Mouse (Mus musculus) G1E (cell line): ENCODE data around the gene Palm3. TPM values are rescaled to one million over a fixed set of nuclear protein-coding genes. Genes with fewer than 3 reads are reported as not detected.

Experiments used
- ATAC-seq: 2 replicates; pipeline ENCODE4 v1.8.0; 2016; ENCODE audit warnings: mild to moderate bottlenecking; ENCODE audit not compliant: insufficient number of reproducible peaks, poor library complexity, low FRiP score, severe bottlenecking; ENCODE audit errors: extremely low read depth
- DNase-seq: peaks from one replicate; pipeline ENCODE4 v3.0.0; 2012; ENCODE audit warnings: low spot score
- H3K27me3 ChIP-seq: 2 replicates; pipeline ENCODE4 v1.6.1; 2012; ENCODE audit warnings: mild to moderate bottlenecking, low read length, inconsistent platforms; ENCODE audit not compliant: insufficient read depth
- H3K36me3 ChIP-seq: replicated peaks from 2 replicates; pipeline ENCODE3; 2012; ENCODE audit warnings: mild to moderate bottlenecking, inconsistent platforms
- H3K4me1 ChIP-seq: 2 replicates; pipeline ENCODE4 v1.6.1; 2012; ENCODE audit warnings: low read depth, low read length, inconsistent platforms, mixed read lengths; ENCODE audit not compliant: insufficient read depth
- H3K4me3 ChIP-seq: 2 replicates; pipeline ENCODE4 v1.5.1; 2012; ENCODE audit warnings: low read depth, mild to moderate bottlenecking, inconsistent platforms, low read length, moderate library complexity, mixed read lengths
- H3K9me3 ChIP-seq: replicated peaks from 2 replicates; pipeline ENCODE4 v1.6.1; 2012; ENCODE audit warnings: inconsistent platforms
- CTCF ChIP-seq: IDR thresholded peaks from 2 replicates; pipeline ENCODE4 v1.5.1; 2012; ENCODE audit warnings: low read depth, low read length, inconsistent platforms, mixed read lengths
- GATA1 ChIP-seq: IDR thresholded peaks from 2 replicates; pipeline ENCODE4 v1.6.1; 2012; ENCODE audit warnings: borderline replicate concordance, low read length, inconsistent platforms, mixed read lengths
- GATA2 ChIP-seq: IDR thresholded peaks from 2 replicates; pipeline ENCODE4 v1.6.1; 2012; ENCODE audit warnings: low read depth, low read length, inconsistent platforms, borderline replicate concordance
- POLR2AphosphoS5 ChIP-seq: IDR thresholded peaks from 2 replicates; pipeline ENCODE4 v1.6.1; 2012; ENCODE audit warnings: low read depth, low read length, inconsistent platforms; ENCODE audit not compliant: insufficient replicate concordance
- TAL1 ChIP-seq: conservative IDR thresholded peaks from 2 replicates; pipeline ENCODE4 v1.6.1; 2012; ENCODE audit warnings: low read depth, low read length, inconsistent platforms, mixed read lengths
- polyA plus RNA-seq: library from polyadenylated mRNA; stranded (reverse); fragments of >175 nt; gene quantifications from 2 replicates; pipeline ENCODE4 v1.2.3, GENCODE M21; 2012
- total RNA-seq, 2 experiments: library from RNA; stranded (forward) in 1 of 2; stranded (reverse) in 1 of 2; fragments of 200-1000 nt in 1 of 2; fragments of >200 nt in 1 of 2; fragmentation: Nextera tagmentation in 1 of 2; gene quantifications; 2 replicates each; pipeline ENCODE4 v1.2.3; 2014 to 2017

Gene Palm3
- total and polyA plus RNA-seq, 3 experiments, result 0.15 TPM; not detected in 2

DNA sequence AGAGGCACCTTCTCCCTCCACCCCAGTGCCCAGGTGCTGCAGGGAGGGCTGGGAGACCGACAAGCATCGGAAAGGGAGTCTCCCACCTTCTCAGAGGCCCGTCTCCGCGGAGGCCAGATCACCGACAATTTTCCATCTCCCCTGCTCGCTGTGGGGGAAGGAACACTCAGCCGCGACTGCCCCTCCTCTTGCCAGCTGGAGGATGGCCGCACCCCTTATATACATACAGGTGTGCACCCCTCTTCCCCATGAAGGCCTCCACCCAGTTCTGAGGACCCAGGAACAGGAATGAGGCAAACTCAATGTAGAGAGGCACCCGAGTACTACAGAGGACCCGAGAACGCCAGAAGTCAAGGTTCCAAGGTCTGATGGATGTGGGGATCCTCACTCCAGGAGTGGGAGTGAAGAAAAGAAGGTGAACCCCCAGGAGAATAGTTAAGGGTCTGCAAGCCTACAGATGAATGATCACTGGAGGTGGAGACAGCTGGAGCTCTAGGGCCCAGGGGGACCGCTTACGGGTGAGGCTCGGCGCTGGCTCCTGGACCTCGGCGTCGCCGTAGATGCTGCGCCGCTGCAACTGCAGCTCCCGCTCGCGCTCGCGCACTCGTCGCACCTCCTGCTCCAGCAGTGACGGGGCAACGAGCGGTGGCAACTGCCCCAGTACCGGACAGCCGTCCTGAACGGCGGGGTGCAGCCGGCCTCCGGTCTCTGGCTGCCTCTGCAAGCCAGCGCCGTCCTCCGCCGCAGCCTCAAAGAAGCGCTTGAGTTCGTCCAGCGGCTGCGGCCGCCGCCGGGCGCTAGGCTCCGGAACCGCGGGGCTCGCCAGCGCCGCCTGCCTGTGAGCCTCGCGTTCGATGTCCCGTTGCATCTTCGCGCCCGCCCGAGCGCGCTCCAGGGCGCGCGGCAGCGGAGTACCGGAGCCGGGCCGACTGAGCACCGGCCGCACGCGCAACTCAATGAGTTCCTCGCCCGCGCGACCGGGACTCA lies 10.4 kb upstream of the Palm3 start:
- ATAC-seq, result no peak
- H3K4me1 ChIP-seq, result no peaks in the 10 kb centered on the region
- H3K4me3 ChIP-seq, result no peak overlapping the region; the same call in 1 of the 2 replicates
- H3K36me3 ChIP-seq, result peaks cover 2% of the 10 kb centered on the region
- H3K27me3 ChIP-seq, result peaks cover 27% of the 10 kb centered on the region
- no peak for DNase-seq
- peaks cover 27% of the 10 kb centered on the region for H3K9me3 ChIP-seq
- TF ChIP-seq GATA1 (no peak), CTCF (no peak), GATA2 (no peak), TAL1 (no peak)

DNA sequence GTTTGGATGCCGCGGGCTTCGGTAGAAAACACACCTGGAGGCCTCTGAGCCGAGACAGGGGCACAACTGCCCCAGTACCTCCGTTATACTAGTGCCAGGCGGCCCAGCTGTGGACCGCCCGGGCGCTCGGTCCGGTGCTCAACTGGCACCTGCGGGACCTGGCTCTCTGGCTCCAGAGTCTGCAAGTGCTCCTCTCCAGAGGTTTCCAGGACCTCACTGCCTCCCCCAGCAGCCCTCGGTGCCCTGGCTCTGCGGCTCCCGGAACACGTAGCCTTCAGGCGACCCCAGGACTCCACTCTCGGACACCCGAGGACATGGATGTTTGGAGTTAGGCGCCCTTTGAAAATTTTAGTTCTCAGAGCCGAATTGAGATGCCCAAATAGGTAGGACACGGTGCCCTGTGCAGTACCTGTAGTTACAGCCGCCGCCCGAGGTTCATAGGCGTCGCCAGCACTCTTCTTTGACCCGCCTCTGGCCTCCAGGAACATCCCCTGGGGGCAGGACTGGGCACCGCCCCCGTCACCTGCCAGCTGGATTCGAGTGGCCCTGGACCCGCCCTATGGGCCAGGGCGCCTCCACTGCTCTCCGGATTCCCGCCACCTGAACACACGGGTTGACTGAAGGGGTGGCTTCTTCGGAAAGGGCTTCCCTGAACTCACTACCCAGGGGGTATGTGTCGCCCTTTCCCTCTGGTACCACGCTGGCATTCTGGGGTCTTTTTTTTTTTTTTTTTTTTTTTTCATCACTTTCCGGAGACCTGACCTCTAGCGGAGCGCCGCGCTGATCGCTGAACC lies 9.4 kb upstream of the Palm3 start, which contains the start of gene 2210011C24Rik:
TSS of gene 2210011C24Rik (minus strand) at position 467 of the 794 bp plus-strand sequence.
- no peak for TF ChIP-seq CTCF
- no peak for TF ChIP-seq GATA1
- TF ChIP-seq POLR2AphosphoS5, result no peak
- H3K36me3 ChIP-seq, result no peaks in the 10 kb centered on the region
- peaks cover 27% of the 10 kb centered on the region for H3K9me3 ChIP-seq
- ATAC-seq (no peak), DNase-seq (no peak)
- peaks cover 27% of the 10 kb centered on the region for H3K27me3 ChIP-seq
- no peaks in the 10 kb centered on the region for H3K4me1 ChIP-seq
- H3K4me3 ChIP-seq, result no peak within 1 kb of the TSS; the same call in 1 of the 2 replicates

DNA sequence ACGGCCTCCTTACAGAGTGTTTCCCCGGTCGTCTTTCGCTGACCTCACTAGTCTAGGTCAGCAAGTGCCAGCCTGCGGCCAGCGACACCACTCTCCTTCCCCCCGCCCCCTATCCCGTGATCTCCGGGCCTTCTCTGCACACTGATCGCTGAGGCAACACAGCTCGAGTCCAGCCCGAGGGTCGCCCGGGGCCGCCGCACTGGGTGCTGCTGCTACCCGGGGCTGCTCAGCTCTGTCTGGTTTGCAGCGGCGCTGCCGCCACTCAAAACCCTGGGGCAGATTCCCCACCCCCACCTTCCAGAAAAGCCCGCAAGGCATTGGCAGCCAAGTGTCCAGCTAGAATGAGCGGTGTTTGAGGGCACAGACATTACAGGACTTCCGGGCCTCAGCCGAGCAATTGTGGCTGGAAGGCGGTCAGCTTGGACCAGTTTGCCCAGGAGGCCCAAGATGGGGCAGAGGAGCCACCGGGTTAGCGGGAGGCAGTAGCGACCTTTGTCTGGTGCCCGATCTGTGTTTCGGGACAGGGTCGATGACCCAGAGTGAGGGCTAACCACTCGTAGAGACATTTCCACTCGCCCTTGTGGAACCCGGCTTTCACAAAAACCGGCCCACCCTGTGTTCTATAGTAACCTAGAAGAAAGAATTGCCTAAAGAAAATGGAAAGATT lies 8.6 kb upstream of the Palm3 start:
- no peak for TF ChIP-seq TAL1
- TF ChIP-seq GATA2, result no peak
- TF ChIP-seq GATA1, result no peak
- no peak for TF ChIP-seq POLR2AphosphoS5
- TF ChIP-seq CTCF, result no peak
- H3K9me3 ChIP-seq, result peaks cover 27% of the 10 kb centered on the region
- no peak for ATAC-seq
- DNase-seq, result no peak
- peaks cover 30% of the 10 kb centered on the region for H3K27me3 ChIP-seq
- H3K4me1 ChIP-seq, result no peaks in the 10 kb centered on the region
- no peaks in the 10 kb centered on the region for H3K36me3 ChIP-seq
- H3K4me3 ChIP-seq, result no peak overlapping the region

DNA sequence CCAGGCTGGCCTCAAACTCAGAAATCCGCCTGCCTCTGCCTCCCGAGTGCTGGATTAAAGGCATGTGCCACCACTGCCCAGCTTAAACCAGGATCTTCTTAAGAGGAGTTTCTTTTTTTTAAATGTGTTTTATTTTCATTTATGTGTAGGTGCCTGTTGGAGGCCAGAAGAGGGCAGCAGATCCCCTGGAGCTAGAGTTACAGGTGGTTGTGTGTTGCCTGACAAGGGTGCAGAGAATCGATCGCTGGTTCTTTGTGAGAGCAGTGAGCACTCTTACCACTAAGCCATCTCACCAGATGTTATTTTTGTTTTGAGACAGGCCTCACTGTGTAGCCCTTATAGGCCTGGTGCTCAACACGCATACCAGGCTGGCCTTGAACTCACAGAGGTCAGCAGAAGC lies 5.4 kb upstream of the Palm3 start:
- no peak for TF ChIP-seq CTCF
- no peak for TF ChIP-seq GATA2
- TF ChIP-seq POLR2AphosphoS5, result no peak
- no peak for TF ChIP-seq GATA1
- no peak for TF ChIP-seq TAL1
- DNase-seq (no peak), ATAC-seq (no peak)
- peaks cover 23% of the 10 kb centered on the region for H3K9me3 ChIP-seq
- peaks cover 23% of the 10 kb centered on the region for H3K27me3 ChIP-seq
- no peaks in the 10 kb centered on the region for H3K4me1 ChIP-seq
- no peak overlapping the region for H3K4me3 ChIP-seq
- no peaks in the 10 kb centered on the region for H3K36me3 ChIP-seq

DNA sequence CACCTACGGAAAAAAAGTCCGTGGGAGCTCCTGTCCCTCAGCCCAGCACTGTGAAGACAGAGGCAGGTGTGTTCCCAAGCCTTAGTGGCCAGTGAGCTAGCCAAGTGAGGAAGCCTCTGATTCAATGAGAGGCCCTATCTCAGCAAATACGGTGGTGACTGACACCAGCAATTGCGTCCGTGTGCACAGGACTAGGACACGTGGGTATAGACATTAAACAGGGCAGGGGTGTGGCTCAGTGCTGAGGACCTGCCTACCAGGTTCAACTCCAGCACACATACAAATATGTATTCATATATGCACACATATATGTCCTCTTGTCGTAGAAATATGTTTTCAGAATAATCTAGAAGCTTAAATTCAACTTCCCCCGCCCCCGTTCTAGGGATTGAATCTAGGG lies 1.5 kb upstream of the Palm3 start:
- no peak overlapping the region for H3K4me3 ChIP-seq
- H3K9me3 ChIP-seq, result no peaks in the 10 kb centered on the region
- TF ChIP-seq CTCF, result no peak
- TF ChIP-seq GATA2, result no peak
- no peak for TF ChIP-seq GATA1
- TF ChIP-seq TAL1, result no peak
- no peak for TF ChIP-seq POLR2AphosphoS5
- H3K4me1 ChIP-seq, result no peaks in the 10 kb centered on the region
- ATAC-seq (no peak), DNase-seq (no peak)
- no peaks in the 10 kb centered on the region for H3K36me3 ChIP-seq
- peaks cover 23% of the 10 kb centered on the region for H3K27me3 ChIP-seq

DNA sequence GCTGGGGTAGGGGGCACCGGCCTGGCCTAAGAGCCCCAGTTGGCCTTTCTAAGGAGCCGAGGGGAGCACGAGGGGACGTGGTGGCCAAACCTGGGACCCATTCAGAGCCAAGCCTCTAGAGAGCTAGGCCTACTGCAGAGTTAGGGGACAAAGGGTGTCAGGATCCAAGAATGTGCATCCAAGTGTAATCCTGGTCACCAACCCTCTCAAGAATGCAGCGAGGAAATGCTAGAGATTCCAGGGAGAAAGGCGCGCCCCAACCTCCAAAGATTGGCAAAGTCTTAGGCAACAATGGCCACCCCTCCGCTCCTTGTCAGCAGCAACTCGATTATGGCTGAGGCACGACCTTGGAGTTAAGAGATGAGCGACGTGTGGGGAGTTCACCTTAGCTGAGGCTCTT lies 298 bp downstream of the Palm3 start:
- TF ChIP-seq GATA2, result no peak
- Histone ChIP-seq H3K4me3 (no peak overlapping the region), H3K36me3 (no peaks in the 10 kb centered on the region)

More for the DNA sequence above, 298 bp downstream of the Palm3 start:
- no peaks in the 10 kb centered on the region for H3K9me3 ChIP-seq
- H3K4me1 ChIP-seq, result peaks cover 7% of the 10 kb centered on the region
- H3K27me3 ChIP-seq, result peaks cover 29% of the 10 kb centered on the region
- ATAC-seq (no peak), DNase-seq (no peak)
